Mouse (Mus musculus) cerebellum, postnatal 4 days (tissue): ENCODE measurements around the gene Gm42742.
A peak's percentile ranks its signal among the peaks of the same experiment; 100 is the strongest.

Experiments
- DNase-seq, 2 experiments: peaks; one replicate each; pipeline ENCODE4 v3.0.0; 2022; ENCODE audit warnings: low spot score in 2 of 2, mixed read lengths in 1 of 2

The Gm42742 gene

GRCm38 (mm10) chr7:127020901-127021562 is at the start of gene Gm42742, which contains the start of gene Prrt2:
Gene Gm42742 (minus strand): TSS chr7:127021097.
Gene Prrt2 (minus strand): TSS chr7:127021211.
- peak; percentile 38 to 65 for DNase-seq

- DNase-seq: no peak
Measured at GRCm38 (mm10) chr7:127066317-127066716, 45.4 kb upstream of the Gm42742 start.

- no peak for DNase-seq
Measured at GRCm38 (mm10) chr7:127065538-127065937, 44.6 kb upstream of the Gm42742 start.

GRCm38 (mm10) chr7:127055026-127055585 is 34.2 kb upstream of the Gm42742 start:
- DNase-seq: no peak

GRCm38 (mm10) chr7:127041851-127042672 is 21.2 kb upstream of the Gm42742 start, which contains the start of gene Kif22:
Gene Kif22 (minus strand): TSS chr7:127042471.
- DNase-seq: peak; percentile 81 to 92

- DNase-seq: no peak
Measured at GRCm38 (mm10) chr7:127031244-127031643, 10.3 kb upstream of the Gm42742 start.

GRCm38 (mm10) chr7:127030172-127030571 is 9.3 kb upstream of the Gm42742 start:
- no peak for DNase-seq

GRCm38 (mm10) chr7:127027885-127028284 is 7.0 kb upstream of the Gm42742 start:
- DNase-seq: no peak

- peak; percentile 98 to 99 for DNase-seq
Measured at GRCm38 (mm10) chr7:127026984-127027726, 6.3 kb upstream of the Gm42742 start, which contains the start of gene Maz. Gene Maz (minus strand): TSS chr7:127027037.

GRCm38 (mm10) chr7:127026616-127026983 is 5.7 kb upstream of the Gm42742 start:
- peak in 1 of 2 experiments; percentile 85 for DNase-seq

GRCm38 (mm10) chr7:127026161-127026600 is 5.3 kb upstream of the Gm42742 start:
- peak; percentile 45 to 73 for DNase-seq

GRCm38 (mm10) chr7:127025556-127026160 is 4.8 kb upstream of the Gm42742 start:
- DNase-seq: peak in 1 of 2 experiments; percentile 56

- peak; percentile 53 to 78 for DNase-seq
Measured at GRCm38 (mm10) chr7:127024755-127025555, 4.1 kb upstream of the Gm42742 start.

GRCm38 (mm10) chr7:127023896-127024690 is 3.2 kb upstream of the Gm42742 start:
- DNase-seq: no peak

- DNase-seq: no peak
Measured at GRCm38 (mm10) chr7:127023272-127023691, 2.4 kb upstream of the Gm42742 start.

- DNase-seq: no peak
Measured at GRCm38 (mm10) chr7:127022528-127023271, 1.8 kb upstream of the Gm42742 start.

GRCm38 (mm10) chr7:127021563-127022527 is 948 bp upstream of the Gm42742 start:
- DNase-seq: no peak

GRCm38 (mm10) chr7:127020491-127020890 is 406 bp downstream of the Gm42742 start:
- no peak for DNase-seq
